Mouse (Mus musculus) stomach, adult 2 months (tissue): ENCODE data around the gene Speer4d. TPM values are rescaled to one million over a fixed set of nuclear protein-coding genes. Genes with fewer than 3 reads are reported as not detected.

Experiments used
- polyA plus RNA-seq: library from polyadenylated mRNA; depleted of rRNA; stranded (reverse); fragments of >200 nt; gene quantifications from 2 replicates; pipeline ENCODE4 v1.2.3, GENCODE M21; 2012; rRNA removed

The Speer4d gene
- polyA plus RNA-seq = not detected in 2 replicates

GRCm38 (mm10) chr5:15618764-15619163 is at the start of gene Speer4d:
TSS of gene Speer4d (plus strand) at chr5:15619064.

GRCm38 (mm10) chr5:15577033-15577432 is 41.8 kb upstream of the Speer4d start, which contains the start of gene Gm21083:
TSS of gene Gm21083 (plus strand) at chr5:15577333.

DNA sequence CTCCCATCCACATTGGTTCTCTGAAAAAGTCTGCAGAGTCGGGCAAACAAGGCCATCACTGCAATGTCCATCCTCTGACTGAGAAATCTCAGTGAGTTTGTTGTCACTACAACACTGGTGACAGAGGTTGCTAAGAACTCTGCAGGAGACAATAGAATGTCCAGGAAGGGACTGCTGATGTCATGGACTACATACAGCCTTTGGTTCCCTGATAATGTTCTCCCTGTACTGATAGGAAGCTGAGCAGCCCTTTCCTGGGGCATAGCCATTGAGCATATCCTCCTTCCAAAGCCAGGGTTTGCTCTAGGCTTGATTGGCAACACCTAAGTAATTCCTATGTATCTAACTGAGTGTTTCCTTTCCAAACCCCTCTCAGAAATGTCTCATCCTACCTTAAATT is 38.1 kb downstream of the Speer4d start, which contains the start of gene 4930572O03Rik:
Gene 4930572O03Rik, minus strand, starts transcription at position 101 of the 400 bp plus-strand sequence.

Other genes with a start within 250 kb of the Speer4d start
- gene Gm21149, start 142.5 kb upstream of the Speer4d start, polyA plus RNA-seq = not detected in 2 replicates
- not detected in 2 replicates for gene Gm21190, start 89.8 kb upstream of the Speer4d start, polyA plus RNA-seq
- not detected in 2 replicates for gene Gm21083, start 41.7 kb upstream of the Speer4d start, polyA plus RNA-seq
- gene 4930572O03Rik, start 38.0 kb downstream of the Speer4d start, polyA plus RNA-seq = not detected in 2 replicates
- gene Speer4c, start 95.2 kb downstream of the Speer4d start, polyA plus RNA-seq = not detected in 2 replicates